Mouse (Mus musculus) urinary bladder, postnatal 25 days (tissue): ENCODE results near the gene Rragd.
"Not testable (repeated sequence)": the region's sequence is repeated elsewhere in the genome, so short reads cannot be mapped to it uniquely, and the experiment has no call there.

Source experiments
- DNase-seq: peaks from one replicate; pipeline ENCODE4 v3.0.0; 2022; ENCODE audit warnings: low spot score

Gene Rragd

DNA sequence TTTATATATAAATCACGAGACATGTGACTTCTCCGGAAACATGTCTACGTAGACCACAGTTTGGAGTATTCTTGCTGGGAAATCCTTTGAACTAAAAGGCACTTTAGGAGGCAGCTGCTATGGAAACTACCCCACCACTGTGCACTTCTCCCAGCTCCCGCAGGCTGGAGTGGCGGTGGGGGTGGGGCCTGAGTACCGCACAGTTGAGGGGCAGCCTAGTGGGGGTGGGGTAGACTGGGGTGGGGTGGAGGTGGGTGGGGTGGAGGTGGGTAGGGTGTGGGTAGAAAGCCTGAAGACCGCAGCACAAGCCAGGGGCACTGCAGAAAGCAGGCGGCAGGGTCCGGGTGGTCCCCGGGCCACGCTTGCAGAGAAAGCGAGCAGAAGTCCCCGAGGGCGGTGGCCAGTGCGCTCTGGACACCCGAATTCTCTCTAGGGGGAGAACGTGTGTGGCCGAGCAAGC lies at the start of gene Rragd:
Gene Rragd, plus strand, starts transcription at position 322 of the 460 bp plus-strand sequence.
- DNase-seq: no peak

- DNase-seq: no peak
Measured at GRCm38 (mm10) chr4:32936762-32937341, 46.0 kb upstream of the Rragd start.

GRCm38 (mm10) chr4:32939521-32939920 lies 43.3 kb upstream of the Rragd start:
- no peak for DNase-seq

- DNase-seq: no peak
Measured at GRCm38 (mm10) chr4:32939964-32940363, 42.9 kb upstream of the Rragd start.

- no peak for DNase-seq
Measured at GRCm38 (mm10) chr4:32940984-32941383, 41.9 kb upstream of the Rragd start.

GRCm38 (mm10) chr4:32947631-32948030 lies 35.2 kb upstream of the Rragd start:
- no peak for DNase-seq

GRCm38 (mm10) chr4:32948696-32949095 lies 34.1 kb upstream of the Rragd start:
- DNase-seq: no peak

- DNase-seq: peak; percentile 75
Measured at GRCm38 (mm10) chr4:32950356-32951034, 32.3 kb upstream of the Rragd start, which contains the start of gene Ankrd6. Ankrd6 (minus strand) TSS chr4:32950841.

DNA sequence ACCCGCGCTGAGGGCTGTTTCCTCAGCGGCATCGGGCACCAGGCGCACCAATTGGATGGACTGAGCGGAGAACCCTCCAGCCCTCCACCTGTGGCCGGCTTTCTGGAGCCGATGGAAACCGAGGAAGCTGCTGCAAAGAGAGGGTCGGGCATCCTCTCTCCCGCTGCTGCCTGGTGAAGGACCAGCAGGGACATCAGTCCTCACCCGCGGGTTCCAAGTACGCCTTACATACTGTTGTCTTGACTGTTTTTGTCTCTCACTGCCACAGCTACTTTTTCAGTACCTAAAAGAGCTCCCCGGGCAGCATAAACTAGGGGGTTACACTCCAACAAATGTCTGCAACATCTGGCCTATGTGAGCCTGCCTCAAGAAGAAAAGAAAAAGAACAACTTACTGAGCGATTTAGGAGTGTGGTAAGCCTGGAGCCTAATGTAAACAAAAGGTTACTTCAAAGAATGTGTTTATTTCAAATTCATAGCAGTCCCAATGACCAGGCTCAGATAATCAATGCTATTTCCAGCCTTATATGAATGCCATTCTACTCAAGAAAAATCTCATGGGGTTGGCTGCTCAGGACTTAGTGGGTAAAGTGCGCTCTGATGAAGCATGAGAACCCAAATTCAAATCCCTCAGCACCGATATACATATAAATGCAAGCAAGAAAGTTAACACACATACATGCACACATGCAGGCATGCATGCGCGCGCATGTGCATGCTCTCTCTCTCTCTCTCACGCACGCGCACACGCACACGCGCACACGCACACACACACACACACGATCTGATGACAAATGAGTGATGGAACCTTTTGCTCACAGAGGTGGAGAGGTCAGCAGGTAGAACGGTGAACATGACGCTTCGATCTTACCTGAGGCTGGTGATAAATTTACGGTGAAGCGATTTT lies 31.5 kb upstream of the Rragd start:
- no peak for DNase-seq

DNA sequence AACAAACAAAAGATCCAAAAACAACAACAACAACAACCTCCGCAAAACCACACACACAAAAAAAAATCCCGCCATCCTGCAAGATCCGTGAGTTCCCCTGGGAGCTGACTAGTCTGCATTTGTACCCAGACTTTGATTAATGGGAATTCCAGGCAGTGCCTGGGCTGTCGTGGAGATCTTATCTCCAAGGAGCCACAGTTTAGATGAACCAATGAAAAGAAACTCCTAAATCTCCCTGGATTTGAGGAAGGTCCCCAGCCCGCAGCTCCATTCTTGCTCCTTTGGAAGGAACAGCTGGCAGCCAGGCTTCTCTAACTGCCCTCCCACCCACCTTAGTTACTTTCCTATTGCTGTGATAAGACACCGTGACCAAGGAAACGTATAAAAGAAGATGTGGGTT lies 30.2 kb upstream of the Rragd start:
- no peak for DNase-seq

GRCm38 (mm10) chr4:32956423-32956822 lies 26.4 kb upstream of the Rragd start:
- no peak for DNase-seq

DNA sequence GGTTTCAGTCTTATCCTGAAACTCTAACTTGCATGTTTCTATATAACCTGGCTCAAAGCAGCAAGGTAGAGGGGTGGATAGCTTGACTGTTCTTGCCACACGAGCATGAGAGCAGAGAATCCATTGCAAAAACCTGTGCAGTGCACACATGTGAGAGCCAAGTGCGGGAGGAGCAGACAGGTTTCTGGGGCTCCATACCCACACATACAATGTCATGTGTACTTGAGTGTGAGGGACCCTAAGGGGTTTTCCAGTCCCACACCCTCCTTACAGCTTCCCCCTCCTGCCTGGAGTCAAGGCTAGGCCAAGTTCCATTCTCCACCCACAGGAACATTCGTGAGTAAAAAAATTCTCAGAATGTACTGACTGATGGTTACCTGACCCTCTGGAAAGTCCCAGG lies 21.4 kb upstream of the Rragd start:
- no peak for DNase-seq

- DNase-seq: not testable (repeated sequence)
Measured at GRCm38 (mm10) chr4:32964619-32965018, 18.2 kb upstream of the Rragd start.

- DNase-seq: no peak
Measured at GRCm38 (mm10) chr4:32977331-32977730, 5.5 kb upstream of the Rragd start.

- no peak for DNase-seq
Measured at GRCm38 (mm10) chr4:32980061-32980460, 2.8 kb upstream of the Rragd start.

GRCm38 (mm10) chr4:32981617-32982016 lies 1.2 kb upstream of the Rragd start:
- no peak for DNase-seq

- no peak for DNase-seq
Measured at GRCm38 (mm10) chr4:32982041-32982715, 659 bp upstream of the Rragd start.

- peak; percentile 40 for DNase-seq
Measured at GRCm38 (mm10) chr4:32983176-32984155, 629 bp downstream of the Rragd start.

DNA sequence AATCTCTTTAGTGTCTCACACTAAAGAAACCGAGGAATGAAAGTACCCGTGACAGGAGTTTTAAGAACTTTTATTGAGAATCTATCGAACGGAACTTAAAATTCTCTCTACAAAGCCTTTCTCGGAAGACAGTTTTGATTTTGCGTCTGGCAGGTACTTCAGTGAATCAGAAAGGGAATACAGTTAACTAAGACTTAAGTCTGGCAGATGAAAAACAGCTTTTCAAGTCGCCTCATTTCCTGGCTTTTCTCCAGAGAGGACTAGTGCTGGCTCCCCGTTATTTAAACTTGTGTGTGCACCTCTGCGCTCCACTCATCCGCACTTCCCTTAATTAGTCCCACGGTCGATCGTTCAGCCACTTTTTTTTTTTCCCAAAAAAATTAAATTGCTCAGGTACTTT lies 1.4 kb downstream of the Rragd start:
- no peak for DNase-seq

DNA sequence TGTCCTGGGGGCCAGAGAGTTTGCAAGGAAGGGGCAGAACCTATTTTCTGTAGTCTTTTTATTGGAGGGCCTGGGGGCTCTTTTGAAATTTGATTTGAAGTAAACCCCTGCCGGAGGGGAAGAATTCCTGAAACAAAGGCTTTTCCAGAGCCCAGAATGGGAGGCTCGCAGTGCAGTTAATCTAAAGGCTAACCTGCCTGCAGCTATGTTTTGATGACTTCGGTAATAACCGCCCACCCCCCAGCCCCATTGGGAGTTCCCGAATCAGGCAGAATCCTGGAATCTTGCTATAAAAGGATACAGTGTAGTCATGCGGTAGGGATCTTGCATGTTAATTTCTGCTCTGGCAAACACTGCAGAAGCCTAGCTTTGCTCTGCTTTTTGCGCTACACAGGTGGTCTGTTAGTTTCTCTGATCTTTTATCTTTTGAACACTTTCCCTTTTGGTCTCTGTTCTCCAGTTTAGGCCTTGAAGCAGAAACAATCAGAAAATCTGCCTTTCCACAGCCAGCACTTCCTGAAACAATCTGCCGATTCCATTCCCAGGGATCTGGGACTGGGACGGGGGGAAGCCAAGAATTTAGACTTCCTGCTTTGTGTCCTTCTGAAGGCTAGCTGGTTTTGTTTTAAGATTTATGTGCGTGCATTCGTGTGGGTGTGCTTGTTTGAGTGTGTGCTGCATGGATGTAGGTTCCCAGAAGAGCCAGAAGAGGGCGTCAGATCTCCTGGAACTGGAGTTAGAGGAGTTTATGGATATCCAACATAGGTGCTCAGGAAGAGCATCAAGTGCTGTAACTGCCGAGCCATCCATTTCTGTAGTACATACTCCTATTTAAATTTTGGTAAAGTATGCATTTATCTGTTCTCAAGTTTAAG lies 2.2 kb downstream of the Rragd start:
- no peak for DNase-seq
